Mouse (Mus musculus): ENCODE measurements around the gene Pcbp3. TPM values are rescaled to one million over a fixed set of nuclear protein-coding genes. Genes with fewer than 3 reads are reported as not detected.

Gene Pcbp3
- total and polyA plus RNA-seq, 2 experiments from 2014 or later, result 57.0 to 92.9 TPM

GRCm38 (mm10) chr10:76717631-76718030, 244.1 kb downstream of the Pcbp3 start:
- Histone ChIP-seq H3K27ac (no peak overlapping the region), H3K9me3 (ENCODE audit: low read length) (no peaks in the 10 kb centered on the region), H3K4me3 (ENCODE audit: low read length) (no peak overlapping the region), H3K4me2 (ENCODE audit: low read depth, low read length) (no peak overlapping the region), H3K9ac (replicated peaks; ENCODE audit: low read length) (no peak overlapping the region), H3K36me3 (ENCODE audit: insufficient read depth, low read length) (no peaks in the 10 kb centered on the region), H3K4me1 (ENCODE audit: insufficient read depth, low read length) (no peaks in the 10 kb centered on the region; the same call in 1 of the 2 replicates), H3K27me3 (ENCODE audit: insufficient read depth, low read length) (no peaks in the 10 kb centered on the region)
- WGBS, result 89% methylated on average over 4 of the region's 4 CpGs
- ATAC-seq, result no peak
- no peak for TF ChIP-seq CTCF (IDR thresholded peaks at IDR 0.05; ENCODE audit: low read depth)
- no peak for DNase-seq (ENCODE audit: low spot score)

- Histone ChIP-seq H3K4me2 (ENCODE audit: low read depth, low read length) (no peak overlapping the region), H3K9me3 (ENCODE audit: low read length) (no peaks in the 10 kb centered on the region)
- ATAC-seq, result no peak
Measured at GRCm38 (mm10) chr10:76717026-76717425, 244.7 kb downstream of the Pcbp3 start.

GRCm38 (mm10) chr10:76714303-76714702, 247.4 kb downstream of the Pcbp3 start:
- WGBS, result 73% methylated on average over 7 of the region's 7 CpGs
- no peak for TF ChIP-seq CTCF (IDR thresholded peaks at IDR 0.05; ENCODE audit: low read depth)
- Histone ChIP-seq H3K4me1 (ENCODE audit: insufficient read depth, low read length) (no peaks in the 10 kb centered on the region; the same call in 1 of the 2 replicates), H3K36me3 (ENCODE audit: insufficient read depth, low read length) (no peaks in the 10 kb centered on the region), H3K4me2 (ENCODE audit: low read depth, low read length) (no peak overlapping the region), H3K9ac (replicated peaks; ENCODE audit: low read length) (no peak overlapping the region), H3K9me3 (ENCODE audit: low read length) (no peaks in the 10 kb centered on the region), H3K27ac (no peak overlapping the region), H3K4me3 (ENCODE audit: low read length) (no peak overlapping the region), H3K27me3 (ENCODE audit: insufficient read depth, low read length) (no peaks in the 10 kb centered on the region)
- DNase-seq (ENCODE audit: low spot score), result peak; percentile 56
- peak; percentile 73; the same call in 1 of the 2 replicates for ATAC-seq

More at GRCm38 (mm10) chr10:76717026-76717425, 244.7 kb downstream of the Pcbp3 start:
- Histone ChIP-seq H3K36me3 (ENCODE audit: insufficient read depth, low read length) (no peaks in the 10 kb centered on the region), H3K4me3 (ENCODE audit: low read length) (no peak overlapping the region), H3K27me3 (ENCODE audit: insufficient read depth, low read length) (no peaks in the 10 kb centered on the region), H3K27ac (no peak overlapping the region), H3K4me1 (ENCODE audit: insufficient read depth, low read length) (no peaks in the 10 kb centered on the region; the same call in 1 of the 2 replicates), H3K9ac (replicated peaks; ENCODE audit: low read length) (no peak overlapping the region)
- 96% methylated on average over 7 of the region's 7 CpGs for WGBS
- TF ChIP-seq CTCF (IDR thresholded peaks at IDR 0.05; ENCODE audit: low read depth), result no peak
- DNase-seq (ENCODE audit: low spot score), result no peak

GRCm38 (mm10) chr10:76712500-76712899, 249.2 kb downstream of the Pcbp3 start:
- no peaks in the 10 kb centered on the region for H3K9me3 ChIP-seq (ENCODE audit: low read length)
- H3K4me2 ChIP-seq (ENCODE audit: low read depth, low read length), result no peak overlapping the region
- H3K36me3 ChIP-seq (ENCODE audit: insufficient read depth, low read length), result no peaks in the 10 kb centered on the region
- H3K4me1 ChIP-seq (ENCODE audit: insufficient read depth, low read length), result no peaks in the 10 kb centered on the region; the same call in 1 of the 2 replicates
- no peak overlapping the region for H3K9ac ChIP-seq (replicated peaks; ENCODE audit: low read length)
- 78% methylated on average over 3 of the region's 3 CpGs for WGBS
- H3K27ac ChIP-seq, result no peak overlapping the region
- H3K4me3 ChIP-seq (ENCODE audit: low read length), result no peak overlapping the region
- H3K27me3 ChIP-seq (ENCODE audit: insufficient read depth, low read length), result no peaks in the 10 kb centered on the region
- ATAC-seq, result no peak
- no peak for DNase-seq (ENCODE audit: low spot score)
- no peak for TF ChIP-seq CTCF (IDR thresholded peaks at IDR 0.05; ENCODE audit: low read depth)

Other genes with a start within 250 kb of the Pcbp3 start
- 33.5 and 39.0 TPM in 2 replicates for gene Col6a1, start 235.7 kb downstream of the Pcbp3 start, total RNA-seq (2014; rRNA removed)
- 23.2 and 27.0 TPM in 2 replicates for gene Col6a1, start 235.7 kb downstream of the Pcbp3 start, polyA plus RNA-seq (2015; fragmentation: Nextera tagmentation; extraction: Ambion mirVana)
- 41.6 and 49.8 TPM in 2 replicates for gene Slc19a1, start 70.4 kb upstream of the Pcbp3 start, total RNA-seq (2014; rRNA removed)
- 45.5 and 48.6 TPM in 2 replicates for gene Slc19a1, start 70.4 kb upstream of the Pcbp3 start, polyA plus RNA-seq (2015; fragmentation: Nextera tagmentation; extraction: Ambion mirVana)
- 47.5 and 57.7 TPM in 2 replicates for gene Col18a1, start 204.7 kb upstream of the Pcbp3 start, total RNA-seq (2014; rRNA removed)
- 18.2 and 20.0 TPM in 2 replicates for gene Col18a1, start 204.7 kb upstream of the Pcbp3 start, polyA plus RNA-seq (2015; fragmentation: Nextera tagmentation; extraction: Ambion mirVana)